Mouse (Mus musculus): ENCODE data around the gene Zfp986. TPM values are rescaled to one million over a fixed set of nuclear protein-coding genes. Genes with fewer than 3 reads are reported as not detected.

The Zfp986 gene
- polyA plus RNA-seq, 1 experiment from 2014 or later, result not detected

Other genes starting within 250 kb of the Zfp986 start
- gene Zfp980, start 198.1 kb upstream of the Zfp986 start, polyA plus RNA-seq (2016; fragmentation: Nextera tagmentation; extraction: Ambion mirVana), result not detected in 2 replicates
- not detected in 2 replicates for gene Zfp987, start 228.5 kb downstream of the Zfp986 start, polyA plus RNA-seq (2016; fragmentation: Nextera tagmentation; extraction: Ambion mirVana)